Mouse (Mus musculus): Measurements from ENCODE around the gene Tspoap1.

DNA sequence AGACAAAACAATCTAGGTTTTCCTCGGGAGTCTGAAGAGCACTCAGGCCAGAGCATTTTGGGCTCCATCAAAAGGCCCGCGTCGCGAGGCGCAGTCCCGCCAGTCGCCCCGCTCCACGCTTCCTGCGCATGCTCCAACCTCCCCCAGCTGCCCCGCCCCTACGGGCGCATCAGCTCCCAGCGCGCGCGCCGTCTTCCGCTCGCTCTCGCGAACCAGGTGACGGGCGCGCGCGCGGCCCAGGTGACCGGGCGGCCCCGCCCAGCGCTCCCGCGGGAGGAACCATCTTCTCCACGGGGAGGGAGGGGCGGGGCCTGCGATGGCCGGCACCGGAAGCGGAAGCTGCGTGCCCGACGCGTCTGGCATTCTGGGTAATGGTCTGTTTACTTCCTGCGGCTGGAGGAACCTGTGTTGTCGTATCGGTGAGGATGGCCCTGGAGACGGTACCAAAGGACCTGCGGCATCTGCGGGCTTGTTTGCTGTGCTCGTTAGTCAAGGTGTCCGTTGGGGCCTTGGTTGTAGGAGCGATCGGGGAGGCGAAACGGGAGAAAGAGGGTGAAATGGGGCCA lies 23.1 kb upstream of the Tspoap1 start, which contains the start of gene Supt4a:
- TF ChIP-seq EP300 (IDR thresholded peaks at IDR 0.05) (no peak), CTCF (IDR thresholded peaks at IDR 0.05) (no peak)
